In the genomic region with DNA sequence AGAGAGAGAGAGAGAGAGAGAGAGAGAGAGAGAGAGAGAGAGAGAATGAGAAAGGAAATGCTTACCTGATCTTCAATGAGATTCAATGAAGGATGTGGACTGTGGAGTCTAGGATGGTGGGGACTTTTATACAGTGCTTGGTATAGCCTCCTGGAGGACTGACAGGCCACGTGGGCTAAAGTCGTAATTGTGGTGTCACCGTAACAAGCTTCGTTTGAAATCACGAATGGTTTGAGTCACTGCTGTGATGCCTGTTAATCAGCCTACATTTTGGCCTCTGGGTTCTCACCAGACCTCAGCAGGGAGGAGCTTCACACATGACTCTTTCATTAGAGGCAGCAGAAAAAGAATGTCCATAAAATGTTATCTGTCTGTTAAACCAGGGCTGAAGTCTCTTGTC, we compare ENCODE assay signal across 50 mouse cellular contexts. TPM values are rescaled to one million over a fixed set of nuclear protein-coding genes. Genes with fewer than 3 reads are reported as not detected.
"Had no signal": no experiment of that assay in that cellular context is flagged by ENCODE, and none has a peak within 500 bp of the region (broad histone marks: within the 10 kb centered on the region; RNA-seq: fewer than 3 reads in every experiment).

Prr9 (minus strand) TSS at position 101 of the 400 bp plus-strand sequence.

- DNase-seq: heart, postnatal 10 days; heart, postnatal 14 days; heart, postnatal 36 days; heart, postnatal 4 days; kidney, adult 11 months; kidney, adult 18-20 months; kidney, adult 2 months; kidney, adult 8-10 months; kidney, adult 9 months; kidney, postnatal 10 days; kidney, postnatal 14 days; kidney, postnatal 25 days; kidney, postnatal 36 days; kidney, postnatal 4 days; layer of hippocampus, adult 9-11 months; layer of hippocampus, postnatal 36 days had no signal

- H3K4me1 ChIP-seq: heart, embryonic 12.5 days; heart, embryonic 13.5 days; heart, embryonic 15.5 days; hindbrain, embryonic 10.5 days; hindbrain, embryonic 12.5 days; hindbrain, embryonic 13.5 days; hindbrain, embryonic 15.5 days; intestine, embryonic 15.5 days; kidney, embryonic 15.5 days had no signal

- H3K9me3 ChIP-seq: heart, embryonic 12.5 days; heart, embryonic 13.5 days; heart, embryonic 15.5 days; hindbrain, embryonic 10.5 days; hindbrain, embryonic 12.5 days; hindbrain, embryonic 13.5 days; hindbrain, embryonic 15.5 days; intestine, embryonic 15.5 days; kidney, embryonic 15.5 days had no signal

- H3K27me3 ChIP-seq: heart, embryonic 12.5 days; heart, embryonic 13.5 days; heart, embryonic 15.5 days; hindbrain, embryonic 12.5 days; hindbrain, embryonic 13.5 days; hindbrain, embryonic 15.5 days; intestine, embryonic 15.5 days; kidney, embryonic 15.5 days had no signal

- H3K9ac ChIP-seq: heart, embryonic 12.5 days; heart, embryonic 13.5 days; heart, embryonic 15.5 days; hindbrain, embryonic 12.5 days; hindbrain, embryonic 13.5 days; hindbrain, embryonic 14.5 days; hindbrain, embryonic 15.5 days; intestine, embryonic 15.5 days; kidney, embryonic 15.5 days had no signal

- H3K36me3 ChIP-seq: heart, embryonic 12.5 days; heart, embryonic 13.5 days; heart, embryonic 15.5 days; hindbrain, embryonic 10.5 days; hindbrain, embryonic 12.5 days; hindbrain, embryonic 13.5 days; hindbrain, embryonic 15.5 days; intestine, embryonic 15.5 days; kidney, embryonic 15.5 days had no signal

- H3K27ac ChIP-seq: heart, embryonic 13.5 days; heart, embryonic 15.5 days; hindbrain, embryonic 10.5 days; hindbrain, embryonic 12.5 days; hindbrain, embryonic 13.5 days; hindbrain, embryonic 14.5 days; hindbrain, embryonic 15.5 days; hindbrain, postnatal 0 days; intestine, embryonic 15.5 days; kidney, embryonic 15.5 days; kidney, postnatal 0 days; layer of hippocampus, adult 2 months; left cerebral cortex, adult 2 months had no signal

- H3K4me2 ChIP-seq: heart, embryonic 11.5 days; heart, embryonic 12.5 days; heart, embryonic 13.5 days; heart, embryonic 15.5 days; hindbrain, embryonic 12.5 days; hindbrain, embryonic 13.5 days; hindbrain, embryonic 14.5 days; hindbrain, embryonic 15.5 days; intestine, embryonic 15.5 days; kidney, embryonic 15.5 days had no signal

- ATAC-seq: hindbrain, embryonic 16.5 days; hindbrain, postnatal 0 days; inflammation-experienced regulatory T-cells, adult 6 months; intestine, embryonic 15.5 days; intestine, embryonic 16.5 days; intestine, postnatal 0 days had no signal

- H3K4me3 ChIP-seq: heart, embryonic 12.5 days; heart, embryonic 13.5 days; heart, embryonic 15.5 days; hindbrain, embryonic 10.5 days; hindbrain, embryonic 12.5 days; hindbrain, embryonic 13.5 days; hindbrain, embryonic 15.5 days; intestine, embryonic 15.5 days; kidney, embryonic 15.5 days; layer of hippocampus, adult 2 months; left cerebral cortex, adult 2 months had no signal

RNA-seq across cellular contexts. Expression of gene Prr9, which starts in this region (rescaled TPM):
- total RNA-seq: heart, postnatal 10 days; heart, postnatal 14 days; heart, postnatal 25 days; heart, postnatal 36 days; heart, postnatal 4 days; hematopoietic stem cell, adult 5-6 weeks; layer of hippocampus, adult 18-20 months; layer of hippocampus, adult 2 months; layer of hippocampus, adult 8-10 months; layer of hippocampus, postnatal 10 days; layer of hippocampus, postnatal 14 days; layer of hippocampus, postnatal 25 days; layer of hippocampus, postnatal 36 days; left cerebral cortex, adult 18-20 months; left cerebral cortex, adult 2 months had no signal
- polyA plus RNA-seq: heart, embryonic 11.5 days; heart, embryonic 12.5 days; heart, embryonic 13.5 days; heart, embryonic 14.5 days; heart, embryonic 15.5 days; heart, postnatal 0 days; hindbrain, embryonic 10.5 days; hindbrain, embryonic 11.5 days; hindbrain, embryonic 12.5 days; hindbrain, embryonic 13.5 days; hindbrain, embryonic 14.5 days; hindbrain, embryonic 15.5 days; hindbrain, embryonic 16.5 days; hindbrain, postnatal 0 days; inflammation-experienced regulatory T-cells, adult 6 months; intestine, embryonic 14.5 days; intestine, embryonic 15.5 days; intestine, embryonic 16.5 days; intestine, postnatal 0 days; kidney, adult 2 months; kidney, embryonic 14.5 days; kidney, embryonic 15.5 days; kidney, embryonic 16.5 days; kidney, postnatal 0 days; large intestine, adult 2 months had no signal
